Mouse (Mus musculus): ENCODE measurements around the gene Pklr.
A peak's percentile ranks its signal among the peaks of the same experiment; 100 is the strongest.
"Not testable (repeated sequence)": the region's sequence is repeated elsewhere in the genome, so short reads cannot be mapped to it uniquely, and the experiment has no call there.

Gene Pklr

DNA sequence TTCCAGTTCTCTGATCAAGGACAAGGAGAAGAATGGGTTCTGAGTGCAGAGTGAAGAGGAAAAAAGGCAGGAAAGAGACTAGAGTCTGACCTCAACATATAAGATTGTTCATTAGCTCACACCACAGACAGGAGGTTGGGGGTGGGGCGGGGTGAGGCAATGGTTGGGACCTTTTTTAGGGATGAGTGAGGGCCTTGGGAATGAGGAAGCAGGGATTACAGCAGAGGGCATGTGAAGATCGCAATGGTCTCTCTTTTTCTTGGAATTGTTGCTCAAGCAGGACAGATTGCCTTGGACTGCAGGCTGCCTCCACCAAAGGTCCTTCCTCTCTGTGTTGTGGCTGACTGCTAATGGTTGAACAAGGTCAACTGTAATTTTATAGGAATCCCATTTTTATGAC lies 12.6 kb upstream of the Pklr start:
- no peak for DNase-seq (ENCODE audit: extremely low read depth, low read depth)

DNA sequence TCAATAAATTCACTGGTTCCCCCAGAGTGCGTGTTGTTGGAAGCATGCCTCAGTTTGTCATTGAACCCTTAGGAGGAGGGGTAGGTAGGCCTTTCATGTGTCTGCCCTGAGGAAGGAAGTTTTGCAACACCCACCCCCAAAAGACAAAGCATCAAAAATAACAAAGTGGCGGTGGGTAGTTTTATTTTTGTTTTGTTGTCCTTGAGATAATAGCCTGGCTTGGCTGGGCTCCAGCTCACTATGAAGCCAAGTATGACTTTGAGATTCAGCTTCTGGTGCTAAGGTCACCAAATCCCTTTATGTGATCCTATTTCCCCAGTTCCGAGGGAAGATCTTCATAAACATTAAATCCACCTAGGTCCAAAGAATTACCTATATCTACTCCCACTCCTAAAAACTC lies 11.7 kb upstream of the Pklr start:
- no peak for DNase-seq (ENCODE audit: extremely low read depth, low read depth)

DNA sequence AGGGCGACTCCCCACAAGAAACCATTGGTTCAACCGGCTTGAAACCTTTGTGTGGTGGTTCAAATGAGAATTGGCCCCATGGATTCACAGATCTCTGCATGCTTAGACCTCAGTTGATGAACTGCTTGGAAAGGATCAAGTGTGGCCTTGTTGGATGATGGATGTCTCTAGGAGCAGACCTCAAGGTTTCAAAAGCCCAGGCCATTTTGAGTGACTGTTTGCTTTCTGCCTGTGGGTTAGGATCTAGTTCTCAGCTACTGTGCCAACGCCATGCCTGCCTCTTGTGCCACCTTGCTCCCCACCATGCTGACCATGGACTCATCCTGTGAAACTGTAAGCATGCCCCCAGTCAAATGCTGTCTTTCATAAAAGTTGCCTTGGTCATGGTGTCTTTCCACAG lies 10.0 kb upstream of the Pklr start:
- no peak for DNase-seq (ENCODE audit: extremely low read depth, low read depth)

DNA sequence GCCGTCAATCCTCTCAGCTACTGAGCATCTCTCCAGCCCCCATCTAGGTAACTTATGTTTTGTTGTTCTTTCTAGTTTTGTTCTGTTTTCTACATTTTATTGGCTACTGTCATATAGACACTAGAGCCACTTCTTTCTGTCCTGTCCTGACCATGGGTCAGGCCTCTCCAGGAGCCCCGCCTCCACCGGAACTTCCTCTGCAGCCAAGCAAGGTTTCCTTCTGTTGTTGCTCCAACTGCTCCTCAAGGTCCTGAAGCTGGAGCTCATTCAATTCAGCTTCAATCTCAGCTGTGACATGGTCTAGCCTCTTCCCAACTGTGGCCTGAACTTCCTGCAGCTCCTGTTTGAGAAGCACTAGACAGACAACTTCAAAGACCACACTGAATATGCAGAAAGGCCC lies 6.0 kb upstream of the Pklr start:
- DNase-seq (ENCODE audit: extremely low read depth, low read depth): no peak

DNA sequence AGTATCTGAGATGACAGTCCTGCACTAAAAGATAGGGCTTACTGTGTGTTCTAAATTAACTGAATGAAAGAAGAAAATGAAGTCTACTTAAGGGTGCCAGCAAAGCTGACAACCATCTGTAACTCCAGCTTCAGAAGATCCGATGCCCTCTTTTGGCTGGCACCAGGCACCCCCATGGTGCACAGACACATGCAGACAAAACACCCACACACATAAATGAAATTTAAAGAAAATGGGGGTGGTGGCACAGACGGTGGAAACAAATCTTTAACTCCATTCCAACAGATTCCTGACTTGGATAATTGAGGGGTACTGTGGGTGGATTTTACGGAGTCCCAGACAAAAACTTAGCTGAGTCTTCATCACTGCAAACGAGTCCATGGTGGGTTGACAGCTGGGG lies 4.1 kb upstream of the Pklr start:
- DNase-seq (ENCODE audit: extremely low read depth, low read depth): no peak

DNA sequence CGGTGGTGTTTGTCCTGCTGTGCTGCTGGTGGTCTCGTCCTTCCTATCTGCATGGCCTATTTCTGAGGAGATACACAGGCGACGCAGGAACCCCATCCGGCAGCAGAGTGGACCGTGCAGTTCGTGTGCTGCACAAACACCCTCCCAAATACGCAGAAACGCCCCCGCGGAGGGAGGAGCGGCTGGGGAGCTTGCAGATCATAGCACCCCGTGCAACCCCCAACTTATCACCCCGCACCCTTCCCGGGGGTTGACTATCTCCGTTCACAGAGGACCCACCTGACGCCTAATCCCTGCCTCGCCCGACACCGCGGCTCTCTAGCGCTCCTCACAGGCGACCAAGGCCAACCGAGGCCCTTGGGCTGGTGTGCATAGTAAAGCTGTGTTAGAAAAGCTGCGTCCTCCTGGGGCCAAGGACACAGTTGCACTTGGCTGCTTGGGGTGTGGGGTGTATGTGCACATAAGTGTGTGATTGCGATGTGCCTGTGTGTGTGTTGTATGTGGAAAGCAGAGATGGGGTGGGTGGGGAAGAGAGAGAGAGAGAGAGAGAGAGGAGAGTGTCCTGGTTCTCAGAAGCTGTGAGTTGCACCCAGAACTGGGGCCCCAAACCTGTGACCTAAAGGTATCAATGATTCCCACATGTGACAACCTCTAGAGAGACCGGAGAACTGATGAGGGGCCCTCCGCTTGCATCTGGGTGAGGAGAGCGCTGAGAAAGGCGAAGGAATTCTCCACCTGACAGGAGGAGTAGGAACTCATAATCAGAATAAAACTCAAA lies 3.5 kb upstream of the Pklr start:
- DNase-seq (ENCODE audit: extremely low read depth, low read depth): peak; percentile 96

DNA sequence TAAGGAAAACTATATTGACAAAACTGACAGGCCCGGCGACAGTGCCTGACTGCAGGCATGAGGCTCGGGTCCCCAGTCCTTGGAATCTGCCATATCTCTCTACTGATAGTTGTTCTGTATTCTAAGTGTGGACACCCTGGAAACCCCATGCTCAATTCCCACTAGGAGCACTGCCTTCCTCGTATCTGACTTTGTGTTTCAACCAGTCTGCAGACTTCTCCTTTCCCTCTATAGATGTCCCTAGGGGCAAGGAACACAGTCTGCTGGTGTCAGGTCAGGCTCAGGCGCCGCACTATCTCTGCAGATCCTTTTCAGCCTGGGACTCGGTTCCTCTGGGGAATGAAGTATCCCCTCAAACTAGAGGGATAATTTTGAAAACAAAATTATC lies 2.9 kb upstream of the Pklr start:
- DNase-seq (ENCODE audit: extremely low read depth, low read depth): peak; percentile 52

DNA sequence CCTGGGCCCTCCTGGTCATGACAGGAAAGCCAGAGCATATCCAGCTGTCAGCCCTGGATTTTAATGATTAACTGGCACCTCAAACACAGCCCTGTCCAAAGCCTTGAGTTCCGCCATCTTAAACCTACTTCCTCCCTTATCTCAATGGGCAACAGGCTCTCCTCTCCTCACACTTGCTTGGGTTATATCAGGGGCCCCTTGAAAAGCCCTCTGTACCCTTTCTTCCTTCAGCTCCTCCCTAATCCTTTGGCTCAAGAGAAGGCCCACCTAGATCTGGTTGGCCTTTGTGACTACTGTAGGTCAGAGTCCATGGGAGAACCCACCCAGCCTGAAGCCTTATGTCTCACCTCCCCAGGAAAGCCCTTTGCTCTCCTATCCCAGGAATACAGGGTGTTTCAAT lies 2.2 kb upstream of the Pklr start:
- DNase-seq (ENCODE audit: extremely low read depth, low read depth): peak; percentile 41

DNA sequence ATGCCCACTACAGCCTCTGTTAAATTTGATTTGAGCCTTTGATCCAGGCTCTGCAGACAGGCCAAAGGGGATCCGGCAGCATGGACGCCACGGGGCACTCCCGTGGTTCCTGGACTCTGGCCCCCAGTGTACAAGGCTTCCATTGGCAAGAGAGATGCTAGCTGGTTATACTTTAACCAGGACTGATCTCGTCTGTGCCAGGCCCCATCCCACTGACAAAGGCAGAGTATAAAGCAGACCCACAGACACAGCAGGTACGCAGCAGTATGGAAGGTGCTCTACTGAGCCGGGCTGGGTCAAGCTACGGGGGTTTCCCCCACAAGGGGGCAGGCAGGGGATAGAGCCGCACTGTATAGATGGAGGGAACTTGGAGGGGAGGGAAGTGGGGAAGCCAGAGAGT lies 423 bp downstream of the Pklr start:
- DNase-seq (ENCODE audit: extremely low read depth, low read depth): peak; percentile 54

DNA sequence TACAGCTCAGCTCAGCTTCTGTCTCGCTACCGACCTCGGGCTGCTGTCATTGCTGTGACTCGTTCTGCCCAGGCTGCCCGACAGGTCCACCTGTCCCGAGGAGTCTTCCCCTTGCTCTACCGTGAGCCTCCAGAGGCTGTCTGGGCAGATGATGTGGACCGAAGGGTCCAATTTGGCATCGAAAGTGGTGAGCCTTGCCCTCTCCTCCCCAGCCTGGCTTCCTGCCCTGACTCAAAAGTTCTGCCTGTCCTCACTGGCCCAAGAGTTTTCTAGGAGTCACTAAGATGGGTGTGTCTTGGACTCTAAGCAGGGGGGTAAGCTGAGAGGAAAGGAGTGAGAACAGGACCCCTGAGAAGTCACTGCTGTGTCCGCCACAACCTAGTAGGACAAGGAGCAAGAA lies 8.9 kb downstream of the Pklr start:
- no peak for DNase-seq (ENCODE audit: extremely low read depth, low read depth)

DNA sequence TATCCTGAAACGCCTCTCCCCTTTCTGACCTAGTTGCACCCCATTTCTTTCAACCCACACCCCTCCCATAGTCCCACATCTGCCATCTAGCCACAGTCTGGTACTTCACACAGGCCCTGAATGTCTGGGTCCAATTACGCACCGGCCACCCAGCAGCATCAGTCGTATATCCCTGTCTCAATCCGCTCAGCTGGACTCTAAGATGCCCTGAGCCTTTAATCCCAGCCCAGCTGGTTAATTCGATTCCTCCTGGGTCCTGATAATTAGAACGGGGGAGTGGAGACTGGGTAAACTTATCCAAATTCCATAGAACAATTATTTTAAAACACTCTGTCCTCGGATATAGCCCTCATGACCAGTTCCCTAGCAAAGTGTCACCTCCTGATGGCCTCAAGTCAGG lies 9.6 kb downstream of the Pklr start:
- DNase-seq (ENCODE audit: extremely low read depth, low read depth): no peak

DNA sequence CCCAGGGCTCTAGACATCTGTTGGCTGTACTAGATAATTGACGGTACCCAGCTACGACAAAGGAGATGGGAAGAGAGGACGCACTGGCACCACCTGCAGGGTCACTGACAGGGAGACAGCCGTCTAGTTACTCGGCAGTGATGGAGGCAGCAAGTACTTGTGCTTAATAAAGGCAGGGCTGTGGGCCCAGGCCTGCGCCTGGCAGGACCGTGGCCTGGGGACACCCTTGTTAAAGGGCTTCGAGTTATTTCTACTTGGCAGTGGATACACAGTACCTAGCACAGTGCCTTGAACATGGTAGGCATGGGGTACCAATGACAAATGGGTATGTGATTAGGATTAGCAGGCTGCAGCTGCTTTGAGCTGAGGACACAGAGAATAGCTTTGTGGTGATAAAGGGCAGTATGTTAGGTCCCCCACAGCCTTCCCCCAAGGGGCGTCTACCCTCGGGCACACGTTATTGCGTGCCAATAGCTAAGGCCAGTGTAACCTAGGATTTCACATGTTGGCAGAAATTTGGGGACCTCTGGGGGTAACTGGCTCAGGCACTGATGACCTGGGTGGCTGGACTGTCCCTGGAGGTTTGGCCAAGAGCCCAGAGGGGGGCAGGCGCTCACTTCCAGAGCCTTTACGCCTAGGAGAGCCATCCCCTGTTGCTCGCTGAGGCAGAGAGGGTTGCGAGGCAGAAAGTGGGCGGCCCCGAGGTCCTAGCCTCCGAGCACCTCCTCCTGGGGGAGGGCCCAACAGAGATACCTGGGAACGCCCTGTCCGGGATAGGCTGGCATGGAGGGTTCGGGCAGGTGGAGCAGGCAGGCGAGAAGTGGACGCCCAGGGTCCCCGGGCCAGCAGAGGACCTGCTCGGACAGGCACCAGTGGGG lies 11.4 kb downstream of the Pklr start:
- no peak for DNase-seq (ENCODE audit: extremely low read depth, low read depth)

DNA sequence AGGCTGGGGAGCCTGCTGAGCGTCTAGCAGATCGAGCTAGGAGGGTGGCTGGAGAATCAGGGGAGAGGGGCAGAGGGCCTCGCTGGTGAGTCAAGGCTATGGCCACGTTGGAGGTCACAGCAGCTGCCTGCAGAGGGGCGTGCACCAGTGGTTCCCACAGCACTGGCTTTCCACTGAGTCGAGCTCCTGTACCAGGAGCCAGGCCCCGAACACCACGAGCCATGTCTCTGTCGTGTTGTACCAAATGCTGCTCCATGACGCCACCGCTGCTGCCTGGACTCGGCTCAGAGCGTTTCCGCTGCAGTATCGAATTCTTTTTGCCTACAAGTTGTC lies 12.0 kb downstream of the Pklr start:
- DNase-seq (ENCODE audit: extremely low read depth, low read depth): no peak

DNA sequence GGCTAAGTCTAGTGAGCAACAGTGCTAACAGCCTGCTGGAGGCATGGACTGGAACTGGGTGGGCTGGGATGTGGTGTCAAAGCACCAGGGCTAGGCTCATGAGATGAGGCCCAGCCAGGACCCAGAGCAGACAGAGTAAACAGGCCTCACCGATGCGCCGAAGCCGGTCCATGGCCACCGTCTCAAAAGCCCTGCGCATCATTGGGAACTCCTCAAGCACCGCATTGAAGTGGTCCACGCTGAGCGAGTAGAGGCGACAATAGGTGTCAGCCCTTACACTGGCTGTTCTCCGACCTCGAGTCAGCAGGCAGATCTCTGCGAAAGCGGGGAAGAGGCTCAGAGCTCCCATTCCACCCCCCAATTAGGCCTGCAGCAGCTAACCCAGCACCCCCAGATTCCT lies 12.6 kb downstream of the Pklr start:
- no peak for DNase-seq (ENCODE audit: extremely low read depth, low read depth)

DNA sequence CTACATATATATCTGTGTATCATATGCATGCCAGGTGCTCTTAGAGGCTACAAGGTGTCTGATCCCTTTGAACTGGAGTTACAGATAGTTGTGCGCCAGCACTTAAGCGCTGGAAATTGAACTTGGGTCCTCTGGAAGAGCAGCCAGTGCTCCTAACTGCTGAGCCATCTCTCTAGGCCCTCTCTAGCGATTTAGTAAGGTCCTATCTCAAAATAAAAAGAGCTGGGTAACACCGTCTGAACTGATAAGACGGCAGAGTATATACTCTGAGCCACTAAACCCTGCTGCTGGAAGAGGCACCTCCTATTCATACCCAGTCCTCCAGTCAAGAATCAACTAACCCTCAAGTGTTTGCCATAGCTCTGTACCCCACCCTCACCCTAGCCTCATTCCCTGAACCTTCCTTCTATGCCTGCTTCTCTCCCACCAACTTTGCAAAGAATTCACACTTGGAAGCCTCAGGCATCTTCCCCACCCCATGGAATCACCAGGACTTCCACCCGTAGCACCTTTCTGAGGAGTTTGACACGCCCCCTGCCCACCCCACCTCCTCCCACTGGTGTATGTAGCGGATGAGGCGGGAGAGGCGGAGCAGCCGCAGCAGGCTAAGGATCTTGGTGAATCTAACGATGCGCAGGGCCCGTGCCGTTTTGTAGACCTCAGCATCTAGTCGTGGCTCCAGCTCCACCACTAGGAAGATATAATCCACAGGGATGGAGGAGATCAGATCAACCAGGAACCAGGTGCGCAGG lies 16.3 kb downstream of the Pklr start:
- DNase-seq (ENCODE audit: extremely low read depth, low read depth): no peak

DNA sequence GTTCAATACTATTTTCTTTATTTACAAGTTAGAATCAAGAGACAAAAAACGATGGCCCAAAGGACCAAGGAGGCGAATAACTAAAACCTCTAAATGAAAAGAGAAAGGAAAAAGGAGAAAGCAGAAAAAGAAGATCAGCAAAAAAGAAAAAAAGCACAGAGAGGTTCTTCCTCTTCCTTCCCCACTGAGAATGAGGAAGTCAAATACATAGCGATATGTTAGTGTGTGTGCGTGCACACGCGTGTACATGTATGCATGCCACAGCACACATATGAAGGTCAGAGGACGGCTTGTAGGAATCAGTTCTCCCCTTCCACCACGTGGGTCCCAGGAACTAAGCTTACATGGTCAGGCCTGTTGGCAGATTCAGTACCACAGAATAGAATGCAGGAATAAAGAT lies 21.0 kb downstream of the Pklr start:
- no peak for DNase-seq (ENCODE audit: extremely low read depth, low read depth)

DNA sequence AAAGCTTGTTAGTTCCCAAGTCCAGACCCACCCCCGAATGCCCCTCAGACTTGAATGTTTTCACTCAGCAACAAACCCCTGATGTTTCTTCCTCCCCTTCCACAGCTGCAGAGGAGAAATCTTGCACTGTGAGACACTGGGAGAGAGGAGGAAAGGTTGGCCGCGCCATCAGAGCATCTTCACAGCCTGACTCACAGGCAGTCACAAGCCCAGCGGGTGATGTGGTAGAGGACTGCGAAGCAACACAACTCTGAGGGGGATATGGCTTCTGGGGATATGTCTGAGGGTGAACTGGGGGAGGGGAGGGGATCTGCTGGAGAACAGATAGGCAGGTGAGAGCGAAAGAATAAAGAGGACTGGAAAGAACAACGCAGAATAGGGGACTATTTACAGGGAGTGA lies 22.7 kb downstream of the Pklr start:
- no peak for DNase-seq (ENCODE audit: extremely low read depth, low read depth)

DNA sequence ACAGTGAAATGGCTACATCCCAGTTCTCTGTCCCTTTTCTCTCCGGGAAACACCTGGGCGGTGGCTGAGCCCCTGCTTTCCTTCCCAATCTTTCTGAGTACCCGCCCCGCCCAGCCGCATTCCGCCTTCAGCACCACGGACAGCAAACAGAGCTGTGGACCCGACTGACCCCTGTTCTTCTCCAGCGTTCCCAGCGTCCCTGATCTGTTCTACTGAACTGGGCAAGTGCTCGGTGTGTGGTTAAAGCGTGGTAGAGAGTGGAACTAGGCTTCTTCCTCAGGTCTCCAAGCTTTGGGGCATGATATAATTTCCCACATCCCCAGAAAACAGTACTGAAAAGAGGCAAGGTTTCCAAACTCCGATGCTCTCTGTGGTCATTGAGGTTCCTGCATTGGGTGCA lies 23.3 kb downstream of the Pklr start:
- peak; percentile 42 for DNase-seq (ENCODE audit: extremely low read depth, low read depth)

DNA sequence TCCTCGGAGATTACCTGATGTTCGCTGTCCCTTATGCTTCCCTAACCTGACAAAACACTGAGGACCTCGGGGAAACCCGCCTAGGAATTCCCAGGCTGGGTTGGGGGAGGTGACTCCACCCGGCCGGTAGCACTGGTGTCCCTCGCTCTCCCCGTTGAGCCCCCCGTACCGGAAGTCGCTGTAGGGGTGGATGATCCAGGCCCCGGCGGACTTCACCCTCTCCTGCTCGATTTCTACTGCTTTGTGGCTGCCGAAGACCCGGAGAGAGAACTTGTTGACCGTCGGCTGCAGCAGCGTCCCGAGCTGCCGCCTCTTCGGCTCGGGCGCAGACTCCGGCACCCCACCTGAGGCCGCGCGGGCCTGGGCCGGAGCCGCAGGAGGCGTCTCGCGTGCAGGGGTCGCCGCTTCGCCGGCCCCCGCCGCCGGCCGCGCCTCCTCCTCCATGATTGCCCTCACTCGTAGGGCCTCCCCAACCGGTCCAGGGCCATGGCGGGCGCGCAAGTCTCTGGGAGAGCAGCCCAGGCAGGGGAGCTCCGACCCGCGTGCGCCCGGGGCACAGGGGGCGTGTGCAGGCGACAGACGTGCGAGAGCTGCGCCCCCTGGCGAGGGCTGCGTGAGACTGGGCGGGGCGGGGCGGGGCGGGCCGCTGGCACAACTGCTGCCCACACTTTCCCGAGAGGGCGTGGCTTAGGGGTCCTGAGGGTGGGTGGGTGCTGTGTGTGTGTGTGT lies 23.8 kb downstream of the Pklr start, which contains the start of gene Hcn3:
Hcn3 (minus strand) TSS at position 581 of the 729 bp plus-strand sequence.
- DNase-seq (ENCODE audit: extremely low read depth, low read depth): peak; percentile 43

DNA sequence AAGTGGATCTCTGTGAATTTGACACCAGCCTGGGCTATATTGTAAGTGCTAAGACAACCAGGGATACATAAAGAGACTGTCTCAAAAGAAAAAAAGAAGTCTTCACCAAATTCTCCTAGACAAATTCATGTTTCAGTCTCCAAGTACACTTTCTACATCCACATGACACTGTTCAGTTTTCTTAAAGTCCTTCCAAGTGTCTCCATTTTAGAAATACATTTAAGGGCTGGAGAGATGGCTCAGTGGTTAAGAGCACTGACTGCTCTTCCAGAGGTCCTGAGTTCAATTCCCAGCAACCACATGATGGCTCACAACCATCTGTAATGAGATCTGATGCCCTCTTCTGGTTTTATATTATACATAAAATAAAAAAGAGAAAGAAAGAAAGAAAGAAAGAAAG lies 25.3 kb downstream of the Pklr start:
- DNase-seq (ENCODE audit: extremely low read depth, low read depth): not testable (repeated sequence)

DNA sequence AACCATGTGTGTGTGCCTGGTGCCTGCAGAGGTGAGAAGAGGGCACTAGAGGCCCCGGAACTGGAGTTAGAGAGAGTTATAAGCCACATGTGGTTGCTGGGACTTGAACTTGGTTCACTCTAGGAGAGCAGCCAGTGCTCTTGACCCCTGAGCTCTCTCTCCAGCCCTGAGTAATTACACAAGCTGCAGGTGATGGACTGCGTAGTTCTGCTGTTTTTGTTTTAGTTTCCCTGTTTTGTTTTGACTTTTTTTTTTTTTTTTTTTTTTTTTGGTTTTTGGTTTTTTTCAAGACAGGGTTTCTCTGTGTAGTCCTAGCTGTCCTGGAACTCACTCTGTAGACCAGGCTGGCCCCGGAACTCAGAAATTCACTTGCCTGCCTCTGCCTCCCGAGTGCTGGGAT lies 25.8 kb downstream of the Pklr start:
- DNase-seq (ENCODE audit: extremely low read depth, low read depth): no peak

DNA sequence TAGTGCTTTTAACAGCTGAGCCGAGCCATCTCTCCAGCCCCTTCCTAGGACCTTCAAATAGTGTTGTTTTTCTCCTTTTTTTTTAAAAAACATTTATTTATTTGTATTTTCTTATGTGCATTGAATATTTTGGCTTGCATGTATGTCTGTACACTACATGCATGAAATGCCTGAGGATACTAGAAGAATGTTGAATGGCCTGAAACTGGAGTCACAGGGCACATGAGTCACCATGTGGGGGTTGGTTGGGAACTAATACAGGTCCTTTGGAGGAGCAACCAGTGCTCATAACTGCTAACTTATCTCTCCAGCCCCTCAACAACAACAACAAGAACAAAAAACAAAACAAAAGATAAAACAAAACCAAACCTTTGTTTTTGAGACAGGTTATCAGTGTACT lies 27.2 kb downstream of the Pklr start:
- DNase-seq (ENCODE audit: extremely low read depth, low read depth): no peak
